Mouse (Mus musculus) spleen, postnatal 14 days (tissue): ENCODE results near the gene Adgrg1.

Experiments used
- DNase-seq, 2 experiments: peaks; one replicate each; pipeline ENCODE4 v3.0.0; 2021 to 2022; ENCODE audit warnings: low spot score in 2 of 2

The Adgrg1 gene

GRCm38 (mm10) chr8:94974467-94975165 is at the start of gene Adgrg1:
Gene Adgrg1, plus strand, starts transcription at chr8:94974751.
- no peak for DNase-seq

DNA sequence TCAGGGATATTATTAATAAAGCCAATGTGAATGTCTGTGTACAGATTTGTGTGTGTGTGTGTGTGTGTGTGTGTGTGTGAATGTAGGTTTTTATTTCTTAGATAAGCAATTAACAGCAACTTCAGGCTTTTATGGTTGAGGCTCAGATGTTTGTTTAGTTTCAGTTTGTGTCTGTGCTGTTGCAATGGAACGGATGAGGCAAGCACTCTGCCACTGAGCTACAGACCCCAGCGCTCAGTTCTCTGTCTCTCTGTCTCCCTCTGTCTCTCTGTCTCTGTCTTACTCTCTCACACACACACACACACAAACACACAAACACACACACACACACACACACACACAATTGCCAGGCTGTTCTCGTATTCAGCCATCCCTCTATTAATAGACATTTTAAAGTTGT is 46.3 kb upstream of the Adgrg1 start:
- DNase-seq: no peak

GRCm38 (mm10) chr8:94933918-94934317 is 40.6 kb upstream of the Adgrg1 start:
- no peak for DNase-seq

DNA sequence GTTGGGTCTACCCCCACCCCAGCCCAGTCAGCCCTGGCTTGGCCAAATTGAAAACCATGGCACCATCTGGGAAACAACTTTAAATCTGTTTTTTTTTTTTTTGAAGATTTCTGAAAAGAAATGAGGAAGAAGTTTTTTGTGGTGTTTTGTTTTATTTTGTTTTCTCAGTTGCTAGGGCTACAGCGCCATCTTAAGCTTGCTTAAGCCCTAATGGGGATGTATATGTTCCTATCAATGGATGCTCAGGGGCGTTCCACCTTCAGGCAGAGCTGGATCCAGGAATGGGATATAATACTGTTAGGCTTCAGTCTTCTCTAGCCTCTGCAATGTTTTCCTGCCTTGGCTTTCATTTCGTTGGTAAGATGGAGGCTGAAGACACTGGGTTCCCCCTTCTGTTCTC is 39.4 kb upstream of the Adgrg1 start:
- no peak for DNase-seq

GRCm38 (mm10) chr8:94942566-94942965 is 32.0 kb upstream of the Adgrg1 start:
- DNase-seq: peak; percentile 44 to 68

DNA sequence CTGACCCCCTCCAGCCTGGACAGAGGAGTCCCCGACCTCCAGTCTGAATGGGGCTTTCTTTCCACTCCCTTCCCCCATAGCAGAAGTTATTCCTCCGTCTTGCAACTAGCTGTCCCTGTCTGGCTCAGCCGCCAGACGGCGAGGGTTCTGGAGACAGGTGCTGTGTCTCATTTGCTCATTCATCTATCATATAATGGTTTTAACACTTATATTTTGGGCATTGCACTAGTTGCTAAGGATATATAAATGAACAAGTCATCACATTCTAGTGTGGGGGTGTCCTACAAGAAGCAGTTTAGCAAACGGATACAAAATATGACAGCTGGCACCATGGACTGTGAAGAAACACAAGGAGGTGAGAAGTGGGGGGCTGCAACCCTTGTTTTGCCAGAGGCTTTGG is 29.4 kb upstream of the Adgrg1 start:
- DNase-seq: no peak

DNA sequence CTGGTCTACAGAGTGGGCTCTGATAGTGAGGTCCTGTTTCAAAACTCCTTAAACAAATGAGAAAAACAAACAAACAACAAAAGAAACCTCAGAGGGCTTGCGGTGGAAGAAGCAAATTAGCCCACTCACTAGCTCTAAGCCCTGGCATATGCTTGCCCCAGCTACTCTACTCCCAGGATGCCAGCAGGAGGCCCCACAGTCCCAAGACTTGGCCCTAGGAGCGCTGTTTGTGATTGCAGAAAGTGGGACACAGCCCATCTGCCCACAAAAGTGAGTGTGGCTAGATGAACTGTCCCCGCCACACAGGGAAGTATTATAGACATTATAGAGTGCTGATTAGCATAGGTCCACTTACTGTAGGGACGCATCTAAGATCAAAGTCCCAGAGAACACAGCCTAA is 26.1 kb upstream of the Adgrg1 start:
- no peak for DNase-seq

- DNase-seq: no peak
Observed at GRCm38 (mm10) chr8:94949010-94949409, 25.5 kb upstream of the Adgrg1 start.

DNA sequence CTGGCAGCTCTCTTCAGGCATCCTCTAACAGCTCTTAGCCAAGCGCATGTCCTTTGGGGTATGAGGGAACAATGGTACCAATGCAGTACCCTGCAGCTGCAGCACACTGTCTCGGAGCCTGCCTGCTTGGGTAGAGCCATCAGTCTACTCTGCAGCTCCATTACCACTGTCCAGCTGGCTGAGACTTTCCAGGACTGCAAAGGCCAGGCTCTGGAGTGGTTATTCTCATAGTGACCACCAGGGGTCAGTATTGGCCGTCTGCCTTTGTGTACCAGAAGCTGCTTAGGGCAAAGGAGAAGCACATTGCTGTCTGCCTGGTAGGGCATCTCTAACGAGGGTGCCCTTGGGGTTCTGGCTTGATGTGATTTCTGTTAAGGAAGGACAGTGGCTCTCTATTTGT is 24.5 kb upstream of the Adgrg1 start:
- peak; percentile 43 to 65 for DNase-seq

DNA sequence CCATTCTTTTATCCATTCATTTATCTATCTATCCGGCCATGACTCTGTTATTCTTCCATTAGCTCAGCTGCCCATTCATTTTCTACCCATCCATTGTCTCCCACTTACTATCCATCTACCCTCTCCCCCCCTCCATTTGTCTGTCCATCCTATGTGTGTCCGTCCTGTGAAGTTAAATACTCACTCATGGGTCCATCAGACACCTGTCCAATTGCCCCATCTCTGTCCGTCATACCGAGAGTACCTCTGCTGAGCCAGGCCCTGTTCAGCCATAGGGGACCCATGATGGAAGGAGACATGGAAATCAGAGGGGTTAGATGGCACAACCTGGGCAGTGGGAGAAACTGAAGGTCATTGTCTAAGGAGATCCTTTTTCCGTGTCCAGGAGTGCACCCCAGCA is 24.1 kb upstream of the Adgrg1 start:
- no peak for DNase-seq

- DNase-seq: no peak
Observed at GRCm38 (mm10) chr8:94952086-94952485, 22.5 kb upstream of the Adgrg1 start.

DNA sequence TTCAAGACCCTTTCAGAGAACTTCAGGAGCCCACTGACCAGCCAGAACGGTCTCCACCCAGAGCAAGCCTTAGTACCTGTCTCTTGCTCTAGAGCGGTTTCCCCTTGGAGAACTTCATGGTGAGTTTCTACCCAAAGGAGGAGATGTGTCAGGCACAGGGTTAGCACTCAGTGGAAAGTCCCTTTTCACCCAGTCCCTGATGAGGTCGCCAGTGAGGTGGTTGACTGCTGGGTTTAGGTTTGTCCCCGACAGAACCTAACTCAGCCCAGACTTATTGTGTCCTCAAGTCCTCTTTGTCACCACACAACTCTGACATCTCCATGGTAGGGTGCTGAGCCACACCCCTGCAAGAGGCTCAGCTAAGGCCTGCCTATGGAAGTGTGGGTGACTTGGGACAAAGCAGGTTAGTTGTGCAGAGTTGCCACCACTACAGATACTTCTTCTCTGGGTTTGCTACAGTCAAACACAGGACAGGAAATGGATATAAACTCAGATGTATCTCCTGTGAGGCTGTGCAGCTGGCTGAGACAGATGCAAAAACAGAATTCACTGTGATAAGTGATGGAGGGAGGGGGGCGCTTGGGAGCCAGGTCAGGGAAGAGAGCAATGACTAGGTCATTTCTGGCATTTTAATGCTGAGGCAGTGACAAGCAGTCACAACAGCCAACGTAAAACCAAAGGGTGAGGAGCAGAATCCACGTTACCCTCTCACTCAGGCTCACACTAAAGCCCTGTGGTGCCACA is 20.8 kb upstream of the Adgrg1 start:
- no peak for DNase-seq

DNA sequence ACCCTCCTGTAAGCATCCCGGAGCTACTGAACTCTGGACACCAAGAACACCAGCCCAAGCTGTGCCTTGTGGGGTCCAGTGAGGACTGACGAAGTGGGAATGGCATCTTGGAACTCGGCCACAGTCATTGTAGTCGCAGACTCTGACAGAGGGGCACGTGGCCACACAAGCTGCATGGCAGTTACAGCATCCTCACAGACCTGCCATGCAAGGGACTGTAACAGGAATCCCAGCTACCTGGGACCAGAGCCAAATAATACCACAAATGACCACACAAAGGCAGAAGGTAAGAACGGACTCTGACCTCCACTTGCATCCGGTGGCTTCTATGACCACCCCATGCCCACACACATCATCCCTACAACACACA is 20.2 kb upstream of the Adgrg1 start:
- DNase-seq: no peak

DNA sequence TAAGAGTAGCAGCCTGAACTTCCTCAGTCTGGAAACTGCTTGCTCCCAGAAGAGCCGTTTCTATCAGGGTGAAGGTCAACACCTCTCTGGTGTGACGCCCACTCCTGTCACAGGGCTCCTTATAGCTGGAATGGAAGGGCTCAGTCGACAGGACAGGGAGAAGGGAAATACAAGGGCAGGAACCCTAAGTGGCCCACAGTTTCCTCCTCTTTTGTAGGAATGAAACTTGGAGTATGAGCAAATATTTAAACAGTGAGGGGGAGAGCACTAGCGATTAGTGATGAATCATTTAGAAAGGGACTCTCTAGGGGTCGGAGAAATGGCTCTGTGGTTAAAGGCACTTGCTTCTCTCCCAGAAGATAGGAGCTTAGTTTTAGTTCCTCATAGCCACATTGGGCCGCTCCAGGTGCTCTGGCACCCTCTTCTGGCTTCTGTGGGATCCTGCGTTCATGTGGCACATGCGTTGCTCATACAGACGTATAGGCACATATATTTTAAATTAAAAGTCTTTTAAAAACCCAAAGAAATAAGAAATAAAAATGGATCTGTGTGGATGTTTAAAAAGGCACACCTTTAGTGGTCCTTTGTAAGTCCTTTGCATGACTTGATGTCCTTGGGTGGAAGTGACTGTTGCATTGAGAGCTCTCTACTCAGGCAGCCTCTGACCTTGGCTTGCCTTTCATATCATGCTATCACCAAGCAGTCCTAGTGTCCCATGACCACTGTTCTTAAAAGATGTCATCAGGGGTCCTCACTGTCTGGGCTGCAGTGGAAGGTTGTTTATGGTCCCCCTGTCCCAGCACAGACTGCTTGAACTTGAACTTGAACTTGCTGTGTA is 19.4 kb upstream of the Adgrg1 start:
- DNase-seq: peak; percentile 38 to 62

- DNase-seq: no peak
Observed at GRCm38 (mm10) chr8:94956078-94956574, 18.4 kb upstream of the Adgrg1 start.

DNA sequence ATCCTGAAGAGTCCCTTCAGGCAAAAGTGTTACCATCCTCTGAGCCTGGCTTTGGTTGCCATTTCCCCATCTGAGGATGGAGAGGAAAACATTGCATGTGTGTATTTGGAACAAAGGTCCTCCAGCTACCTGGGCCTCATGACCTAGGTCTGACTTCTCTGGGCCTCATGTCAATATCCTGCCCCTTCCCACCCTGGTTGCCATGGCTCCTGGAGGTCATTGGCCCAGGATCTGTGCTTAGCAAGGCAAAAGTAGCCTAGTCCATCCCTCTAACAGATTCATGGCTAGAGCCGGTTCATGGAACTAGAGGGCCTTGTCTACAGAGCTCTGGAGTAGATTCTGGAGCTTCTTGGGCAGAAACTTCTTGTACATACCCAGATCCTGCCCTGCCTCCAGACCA is 12.3 kb upstream of the Adgrg1 start:
- no peak for DNase-seq

DNA sequence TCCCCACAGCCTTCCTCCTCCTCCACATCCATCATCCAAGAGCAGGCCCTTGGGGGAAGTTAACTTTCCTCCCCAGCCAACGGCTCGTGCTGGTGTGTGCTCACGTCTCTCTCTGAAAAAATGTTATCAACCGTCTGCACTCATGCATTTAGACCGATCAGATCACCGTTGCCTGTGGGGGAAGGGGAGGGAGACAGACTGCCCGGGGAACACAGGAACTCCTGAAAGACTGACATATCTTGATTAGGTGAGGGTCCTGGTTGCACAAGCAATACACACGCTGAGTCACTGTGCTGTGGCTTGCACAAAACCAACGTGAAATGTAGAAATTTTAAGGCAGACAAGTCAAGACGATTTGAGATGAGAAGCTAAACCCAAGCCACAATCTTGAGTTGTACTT is 9.7 kb upstream of the Adgrg1 start:
- DNase-seq: peak in 1 of 2 experiments; percentile 38

GRCm38 (mm10) chr8:94966578-94966977 is 8.0 kb upstream of the Adgrg1 start:
- DNase-seq: peak in 1 of 2 experiments; percentile 65

DNA sequence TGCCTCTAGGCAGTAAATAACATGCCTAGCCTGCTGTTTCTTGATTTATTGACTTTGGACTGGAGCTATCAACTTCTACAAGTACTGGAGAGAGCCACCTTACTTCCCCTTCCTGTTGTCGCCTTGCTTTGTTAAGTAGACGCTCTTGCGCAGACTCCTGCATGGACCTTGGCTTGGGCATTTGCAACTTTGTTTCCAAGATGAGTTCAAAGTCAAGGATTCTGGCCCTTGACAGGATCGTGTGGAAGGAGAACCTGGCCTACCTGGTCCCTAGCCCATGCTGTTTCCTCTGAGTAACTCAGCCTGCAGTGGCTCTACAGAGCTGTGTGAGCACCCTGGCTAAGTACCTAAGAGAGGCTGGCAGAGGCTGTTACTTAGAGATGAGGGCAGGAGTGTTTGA is 7.5 kb upstream of the Adgrg1 start:
- DNase-seq: no peak

GRCm38 (mm10) chr8:94967554-94967953 is 7.0 kb upstream of the Adgrg1 start:
- DNase-seq: no peak

DNA sequence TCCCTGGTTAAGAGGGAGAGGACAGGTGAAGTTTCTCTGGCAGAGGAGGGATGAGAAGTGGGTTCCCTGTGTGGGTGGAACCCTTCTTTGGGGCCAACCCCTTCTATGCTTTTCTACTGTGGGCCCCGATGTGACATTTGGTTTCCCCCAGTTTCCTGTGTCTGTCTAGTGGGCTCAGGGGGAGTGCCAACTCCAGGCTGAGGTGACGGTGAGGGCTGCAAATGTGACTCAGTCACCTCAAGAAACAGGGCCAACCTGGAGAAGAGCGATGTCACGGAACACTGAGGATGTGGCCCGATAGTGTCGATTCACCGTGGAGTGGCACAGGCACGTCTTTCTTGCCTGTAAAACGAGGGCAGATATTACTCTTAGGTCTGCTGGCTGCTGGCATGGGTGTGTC is 1.3 kb upstream of the Adgrg1 start:
- DNase-seq: no peak

DNA sequence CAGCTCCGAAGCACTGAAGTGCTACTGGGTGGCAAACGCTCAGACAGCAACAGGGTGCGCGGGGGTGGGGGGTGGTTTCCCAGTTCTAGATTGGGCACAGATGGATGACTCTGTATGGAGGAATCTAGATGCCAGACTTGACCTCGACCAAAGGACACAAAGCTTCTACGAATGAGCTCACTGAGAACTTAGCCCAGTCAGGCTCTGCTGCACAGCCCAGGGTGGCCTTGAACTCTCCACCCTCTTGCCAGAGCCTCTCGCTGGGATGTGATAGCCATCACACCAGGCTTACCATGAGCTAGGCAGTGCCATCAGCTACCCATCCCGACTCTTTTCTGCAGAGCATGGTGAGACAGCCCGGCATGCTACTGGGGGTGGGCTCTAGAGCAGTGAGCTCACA is 765 bp upstream of the Adgrg1 start:
- no peak for DNase-seq
